Mouse (Mus musculus) liver, postnatal 0 days (tissue): ENCODE measurements around the gene Mrpl2. TPM values are rescaled to one million over a fixed set of nuclear protein-coding genes. Genes with fewer than 3 reads are reported as not detected.

ENCODE experiments used
- ATAC-seq: fragments of 200-750 bp; cut with Nextera tagmentation; 2 replicates; pipeline ENCODE4 v1.8.0; 2017; ENCODE audit warnings: mild to moderate bottlenecking, moderate library complexity
- DNase-seq: peaks from one replicate; pipeline ENCODE4 v3.0.0-alpha.2; 2016
- H3K27ac ChIP-seq: fragments of 300-500 bp; sonication (generic); 2 replicates; pipeline ENCODE4 v1.5.1; 2014; ENCODE audit warnings: antibody characterized with exemption, moderate library complexity, mild to moderate bottlenecking, low read depth
- H3K27me3 ChIP-seq: fragments of 300-500 bp; sonication (generic); 2 replicates; pipeline ENCODE4 v1.6.1; 2014; ENCODE audit warnings: low read length, control low read depth, mixed read lengths; ENCODE audit not compliant: insufficient read depth
- H3K36me3 ChIP-seq: fragments of 300-500 bp; sonication (generic); replicated peaks from 2 replicates; pipeline ENCODE4 v1.6.1; 2014; ENCODE audit warnings: mild to moderate bottlenecking, control low read depth, low read length, moderate library complexity, mixed read lengths; ENCODE audit not compliant: insufficient read depth
- H3K4me1 ChIP-seq: fragments of 300-500 bp; sonication (generic); 2 replicates; pipeline ENCODE4 v1.6.1; 2014; ENCODE audit warnings: antibody characterized with exemption, mild to moderate bottlenecking, control low read depth; ENCODE audit not compliant: insufficient read depth
- H3K4me2 ChIP-seq: fragments of 300-500 bp; sonication (generic); 2 replicates; pipeline ENCODE4 v1.6.1; 2014; ENCODE audit warnings: low read depth, mild to moderate bottlenecking, low read length, moderate library complexity, mixed read lengths
- H3K4me3 ChIP-seq: fragments of 300-500 bp; sonication (generic); 2 replicates; pipeline ENCODE4 v1.5.1; 2014; ENCODE audit warnings: low read depth, low read length
- H3K9ac ChIP-seq: fragments of 300-500 bp; sonication (generic); replicated peaks from 2 replicates; pipeline ENCODE4 v1.6.1; 2014; ENCODE audit warnings: mild to moderate bottlenecking, moderate library complexity
- H3K9me3 ChIP-seq: fragments of 300-500 bp; sonication (generic); 2 replicates; pipeline ENCODE4 v1.6.1; 2016; ENCODE audit warnings: mild to moderate bottlenecking, control low read depth, low read length, mixed read lengths
- CTCF ChIP-seq: sonication (generic); IDR thresholded peaks from 2 replicates; pipeline ENCODE4 v1.5.1; 2016; ENCODE audit warnings: antibody characterized with exemption, low read depth
- EP300 ChIP-seq: IDR thresholded peaks from 2 replicates; pipeline ENCODE4 v1.6.1; 2016; ENCODE audit warnings: antibody characterized with exemption, low read depth, mild to moderate bottlenecking
- WGBS: fragments of 180-500 bp; shearing (Covaris S2); extraction: QIAGEN DNeasy Blood & Tissue Kit; methylation state at CpG from one replicate; pipeline ENCODE4 v1.1.7; 2014; ENCODE audit not compliant: insufficient replicate concordance; 5-methylcytosine and 5-hydroxymethylcytosine counted together
- polyA plus RNA-seq: library from polyadenylated mRNA; unstranded; fragments of >200 nt; fragmentation: Nextera tagmentation; extraction: Ambion mirVana; gene quantifications from 2 replicates; pipeline ENCODE4 v1.2.1, GENCODE M21; 2015

Mrpl2 gene
- 75.2 and 79.3 TPM in 2 replicates for polyA plus RNA-seq

DNA sequence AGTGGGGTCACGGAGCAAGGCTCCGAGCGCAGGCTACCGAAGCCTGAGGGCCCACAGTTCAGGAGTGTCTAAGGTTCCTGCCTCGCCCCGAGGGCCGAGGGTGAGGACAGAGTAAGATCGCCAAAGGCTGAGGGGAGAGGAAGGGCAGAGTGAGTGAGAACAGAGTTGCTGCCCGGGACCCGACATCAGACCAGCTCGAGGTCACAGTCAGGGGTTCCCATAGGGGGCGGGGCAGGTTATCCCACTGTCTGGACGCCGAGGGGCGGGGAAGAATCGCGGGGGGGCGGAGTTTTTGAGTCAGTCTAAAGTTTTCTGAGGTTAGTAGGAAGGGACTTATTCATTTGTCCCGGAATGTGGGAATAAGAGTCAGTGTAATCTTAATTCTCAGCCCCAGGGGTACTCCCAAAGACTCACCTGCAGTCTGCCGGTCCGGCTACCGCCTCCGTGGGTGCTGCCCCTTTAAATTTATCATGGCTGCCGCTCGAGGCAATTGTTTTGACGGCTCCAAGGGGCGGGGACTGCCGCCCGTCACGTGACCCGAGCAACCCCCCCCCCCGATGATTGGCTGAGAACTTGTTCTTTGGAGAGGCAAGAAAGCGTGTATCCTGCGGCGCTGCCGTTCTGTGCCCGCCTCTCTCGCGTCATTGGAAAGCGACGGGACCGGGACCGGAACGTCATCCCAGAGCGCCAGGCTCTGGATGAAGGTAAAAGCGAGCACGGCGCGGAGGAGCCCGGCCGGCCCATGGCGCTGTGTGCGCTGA lies at the start of gene Mrpl2, which contains the start of gene Klc4:
TSS of gene Mrpl2 (plus strand) at position 669 of the 761 bp plus-strand sequence.
TSS of gene Klc4 (minus strand) at position 462 of the 761 bp plus-strand sequence.
- DNase-seq (peak; percentile 99), ATAC-seq (peak; percentile 84)
- Histone ChIP-seq H3K27me3 (no peaks in the 10 kb centered on the region), H3K4me3 (peak within 1 kb of the TSS; percentile 98), H3K4me2 (peak within 1 kb of the TSS; percentile 91), H3K27ac (peak within 1 kb of the TSS; percentile 81), H3K4me1 (peaks cover 27% of the 10 kb centered on the region), H3K36me3 (peaks cover 16% of the 10 kb centered on the region), H3K9me3 (no peaks in the 10 kb centered on the region), H3K9ac (peak within 1 kb of the TSS; percentile 94)
- WGBS: under 1% methylated on average over 53 of the region's 53 CpGs
- TF ChIP-seq CTCF (0 out of 2 replicates have a peak, but pooled peaks have one; percentile 13), EP300 (peak; percentile 62; the same call in 1 of the 2 replicates)

DNA sequence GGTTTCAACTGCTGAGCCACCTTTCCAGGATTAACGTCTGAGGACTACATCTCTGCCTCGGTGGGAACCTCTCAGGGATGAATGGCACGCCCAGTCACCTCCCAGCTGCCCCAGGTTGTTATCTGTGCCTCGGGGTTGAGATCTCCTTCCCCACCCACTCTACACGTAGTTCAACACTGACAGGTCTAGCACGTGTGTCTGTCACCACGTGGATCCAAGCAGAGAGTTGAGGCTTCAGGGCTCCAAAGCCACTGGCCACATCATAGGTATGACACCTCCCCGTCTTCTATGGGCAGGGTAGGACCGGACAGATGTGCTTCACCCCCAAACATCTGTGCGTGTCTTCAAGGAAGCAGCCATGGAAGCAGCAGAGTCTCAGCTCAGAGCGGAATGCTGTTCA lies 48.1 kb upstream of the Mrpl2 start:
- Histone ChIP-seq H3K4me1 (peaks cover 3% of the 10 kb centered on the region; the same call in 1 of the 2 replicates), H3K4me2 (no peak overlapping the region), H3K4me3 (no peak overlapping the region), H3K36me3 (no peaks in the 10 kb centered on the region), H3K9ac (no peak overlapping the region), H3K27me3 (no peaks in the 10 kb centered on the region), H3K9me3 (no peaks in the 10 kb centered on the region), H3K27ac (no peak overlapping the region)
- TF ChIP-seq CTCF: no peak
- TF ChIP-seq EP300: no peak
- ATAC-seq (no peak), DNase-seq (no peak)
- 73% methylated on average over 11 of the region's 11 CpGs for WGBS

DNA sequence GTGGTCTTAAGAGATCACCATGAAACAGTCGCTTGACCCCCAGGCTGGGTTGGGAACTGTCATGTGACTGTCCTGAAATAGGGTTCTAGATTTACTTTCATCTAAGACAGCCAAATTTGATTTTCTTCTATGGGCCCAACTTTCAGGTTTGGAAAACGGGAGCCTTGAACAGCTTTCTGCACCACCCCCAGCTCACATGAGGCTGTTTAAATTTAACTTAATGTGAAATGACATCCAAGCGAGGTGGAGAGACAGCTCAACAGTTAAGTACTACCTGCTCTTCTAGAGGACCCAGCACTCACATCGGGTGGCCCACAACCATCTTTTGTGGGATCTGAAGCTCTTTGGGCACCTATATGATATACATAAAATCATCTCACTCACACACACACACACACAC lies 47.1 kb upstream of the Mrpl2 start:
- 68% methylated on average over 4 of the region's 4 CpGs for WGBS
- H3K36me3 ChIP-seq: no peaks in the 10 kb centered on the region
- H3K27ac ChIP-seq: no peak overlapping the region
- no peaks in the 10 kb centered on the region for H3K9me3 ChIP-seq
- H3K4me1 ChIP-seq: peaks cover 3% of the 10 kb centered on the region; the same call in 1 of the 2 replicates
- no peaks in the 10 kb centered on the region for H3K27me3 ChIP-seq
- H3K4me3 ChIP-seq: no peak overlapping the region
- H3K9ac ChIP-seq: no peak overlapping the region
- H3K4me2 ChIP-seq: no peak overlapping the region
- DNase-seq (no peak), ATAC-seq (no peak)
- TF ChIP-seq EP300: no peak
- no peak for TF ChIP-seq CTCF

DNA sequence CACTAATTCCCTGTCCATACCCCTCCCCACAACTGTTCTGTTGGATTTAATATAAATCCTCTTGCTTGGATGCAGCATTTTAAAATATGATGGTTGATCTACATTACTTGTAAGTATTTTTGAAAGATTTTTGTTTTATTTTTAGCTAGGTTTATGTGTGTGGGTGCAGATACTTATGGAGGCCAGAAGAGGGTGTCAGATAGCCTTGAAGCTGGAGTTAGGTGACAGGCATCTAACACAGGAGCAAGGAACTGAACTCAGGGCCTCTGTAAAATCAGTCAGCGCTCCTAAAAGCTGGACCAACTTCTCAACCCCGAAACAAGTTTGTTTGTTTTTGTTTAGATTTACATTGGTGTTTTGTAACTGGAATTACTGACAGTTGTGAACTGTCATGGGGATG lies 45.5 kb upstream of the Mrpl2 start:
- no peak overlapping the region for H3K4me2 ChIP-seq
- no peaks in the 10 kb centered on the region for H3K36me3 ChIP-seq
- no peak overlapping the region for H3K9ac ChIP-seq
- 83% methylated on average over 2 of the region's 2 CpGs for WGBS
- H3K4me3 ChIP-seq: no peak overlapping the region
- no peaks in the 10 kb centered on the region for H3K9me3 ChIP-seq
- no peaks in the 10 kb centered on the region for H3K27me3 ChIP-seq
- peaks cover 3% of the 10 kb centered on the region; the same call in 1 of the 2 replicates for H3K4me1 ChIP-seq
- no peak for ATAC-seq
- TF ChIP-seq EP300 (no peak), CTCF (peak; percentile 43)
- no peak for DNase-seq
- no peak overlapping the region for H3K27ac ChIP-seq

DNA sequence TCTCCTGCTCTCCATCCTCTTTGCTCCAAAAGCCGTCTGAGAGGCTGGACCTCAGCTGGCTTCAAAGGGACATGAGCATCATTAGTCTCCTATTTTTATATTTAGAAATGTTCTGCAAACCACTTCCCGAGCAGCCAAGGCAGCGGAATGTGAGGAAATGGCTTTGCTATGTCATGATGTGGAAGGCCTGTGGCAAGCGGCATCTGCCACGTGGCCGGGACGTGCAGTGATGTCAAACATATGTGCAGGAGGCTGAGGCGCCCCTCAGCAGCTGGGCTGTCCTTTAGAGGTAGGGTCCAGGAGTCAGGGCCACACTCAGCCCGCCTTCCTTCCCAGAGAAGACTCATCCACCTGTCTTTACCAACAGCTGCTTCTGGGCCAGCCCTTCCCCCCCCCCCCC lies 43.8 kb upstream of the Mrpl2 start:
- Histone ChIP-seq H3K9me3 (no peaks in the 10 kb centered on the region), H3K9ac (no peak overlapping the region), H3K27ac (peak overlapping the region; percentile 22; the same call in 1 of the 2 replicates), H3K4me3 (no peak overlapping the region), H3K27me3 (no peaks in the 10 kb centered on the region), H3K36me3 (no peaks in the 10 kb centered on the region), H3K4me1 (peaks cover 3% of the 10 kb centered on the region; the same call in 1 of the 2 replicates), H3K4me2 (no peak overlapping the region)
- DNase-seq: peak; percentile 37
- TF ChIP-seq EP300 (no peak), CTCF (no peak)
- peak; percentile 35; the same call in 1 of the 2 replicates for ATAC-seq
- WGBS: 49% methylated on average over 9 of the region's 9 CpGs

DNA sequence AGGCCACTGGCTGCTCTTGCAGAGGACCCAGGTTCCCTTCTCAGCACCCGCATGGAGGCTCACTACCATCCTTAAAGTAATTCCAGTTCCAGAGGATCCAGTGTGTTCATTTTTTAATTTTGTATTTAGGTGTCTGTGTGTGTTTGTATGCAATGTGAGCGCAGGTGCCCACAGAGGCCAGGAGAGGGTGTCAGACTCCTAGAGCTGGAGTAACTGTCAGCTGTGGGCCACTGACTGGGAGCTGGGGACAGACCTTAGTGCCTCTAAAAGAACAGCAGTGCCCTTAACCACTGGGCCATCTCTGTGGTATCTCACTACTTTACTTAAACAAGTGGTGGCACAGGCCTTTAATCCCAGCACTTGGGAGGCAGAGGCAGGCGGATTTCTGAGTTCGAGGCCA lies 42.8 kb upstream of the Mrpl2 start:
- Histone ChIP-seq H3K36me3 (no peaks in the 10 kb centered on the region), H3K27ac (no peak overlapping the region), H3K4me3 (no peak overlapping the region), H3K27me3 (no peaks in the 10 kb centered on the region), H3K9me3 (no peaks in the 10 kb centered on the region), H3K4me1 (peaks cover 3% of the 10 kb centered on the region; the same call in 1 of the 2 replicates), H3K4me2 (no peak overlapping the region), H3K9ac (no peak overlapping the region)
- ATAC-seq (no peak), DNase-seq (no peak)
- TF ChIP-seq EP300 (no peak), CTCF (peak; percentile 8; the same call in 1 of the 2 replicates)
- 81% methylated on average over 4 of the region's 4 CpGs for WGBS
